In genomic region chr5:33434141-33434780, GRCm38 (mm10) we compare ENCODE assay signal across 9 mouse cellular contexts. TPM values are rescaled to one million over a fixed set of nuclear protein-coding genes. Genes with fewer than 3 reads are reported as not detected.
DNase-seq lines count a peak whose midpoint lies in the region; ATAC-seq and TF ChIP-seq lines count a peak whose summit lies in the region.
"Had no signal": no experiment of that assay in that cellular context is flagged by ENCODE, and none has a peak within 500 bp of the region (broad histone marks: within the 10 kb centered on the region; RNA-seq: fewer than 3 reads in every experiment).

No protein-coding gene starts in this region.

- peak overlapping the region; percentile 30 for H3K4me2 ChIP-seq in midbrain, embryonic 11.5 days

- in situ Hi-C loops in ES-E14 (cut with MboI; ENCODE audit: low sequenced_read_pairs in 2 of 2, unreplicated experiment in 2 of 2): loop anchor here in 1 of 2 experiments (10.0 to 25.0 kb wide), 2 partner anchors 291 to 1953 kb away; partner anchors contain the start of genes Fgfr3 and Hmx1

- H3K4me1 ChIP-seq in heart, adult 2 months (ENCODE audit: control insufficient read depth, insufficient read depth, low read length): no peaks in the 10 kb centered on the region; the same call in 1 of the 2 replicates
- H3K4me1 ChIP-seq in ES-E14 (ENCODE audit: control insufficient read depth in 2 of 2, insufficient read depth in 2 of 2, low read length in 2 of 2, poor library complexity in 1 of 2): peaks cover 0 to 7% of the 10 kb centered on the region in 2 experiments; a peak in 1 of 4 replicates
- H3K4me1 ChIP-seq in midbrain, embryonic 11.5 days (ENCODE audit: control insufficient read depth, insufficient read depth, low read length): peaks cover 26% of the 10 kb centered on the region

- H3K36me3 ChIP-seq in heart, adult 2 months (ENCODE audit: control insufficient read depth, insufficient read depth, low read length): no peaks in the 10 kb centered on the region
- H3K36me3 ChIP-seq in ES-E14 (ENCODE audit: control insufficient read depth, insufficient read depth, low read length, poor library complexity, severe bottlenecking): no peaks in the 10 kb centered on the region
- H3K36me3 ChIP-seq in midbrain, embryonic 11.5 days (ENCODE audit: control insufficient read depth, insufficient read depth, low read length): no peaks in the 10 kb centered on the region

- no peak overlapping the region for H3K9ac ChIP-seq in heart, adult 2 months (ENCODE audit: low read depth, low read length)
- no peak overlapping the region for H3K9ac ChIP-seq in ES-E14 (ENCODE audit: insufficient read depth, low read depth, low read length, poor library complexity, severe bottlenecking)
- no peak overlapping the region for H3K9ac ChIP-seq in midbrain, embryonic 11.5 days (ENCODE audit: low read length)

- TF ChIP-seq CTCF in heart, adult 2 months (IDR thresholded peaks at IDR 0.05): no peak

- peak; percentile 32 for ATAC-seq in granulocyte monocyte progenitor cell, adult 5-6 weeks (replicated peaks; ENCODE audit: poor library complexity, severe bottlenecking)
- 0 out of 2 replicates have a peak, but pooled peaks have one; percentile 7 for ATAC-seq in midbrain, embryonic 11.5 days (ENCODE audit: low FRiP score)

- H3K4me3 ChIP-seq in heart, adult 2 months: 0 out of 2 replicates have a peak overlapping the region, but pooled peaks have one; percentile 20
- peak overlapping the region; percentile 42 to 43; a peak in 3 of 4 replicates for H3K4me3 ChIP-seq in ES-E14 (ENCODE audit: insufficient read depth in 1 of 2, low read depth in 1 of 2, low read length in 2 of 2, poor library complexity in 1 of 2, severe bottlenecking in 1 of 2)
- peak overlapping the region; percentile 19; the same call in 1 of the 2 replicates for H3K4me3 ChIP-seq in midbrain, embryonic 11.5 days (ENCODE audit: low read depth, low read length)

- H3K79me2 ChIP-seq in heart, adult 2 months (replicated peaks; ENCODE audit: control insufficient read depth, insufficient read depth, low read length): no peaks in the 10 kb centered on the region

- no peaks in the 10 kb centered on the region for H3K9me3 ChIP-seq in ES-E14 (ENCODE audit: control insufficient read depth, insufficient read depth, low read depth, low read length)
- no peaks in the 10 kb centered on the region for H3K9me3 ChIP-seq in midbrain, embryonic 11.5 days (ENCODE audit: control insufficient read depth, low read length)

- peaks cover 49% of the 10 kb centered on the region for H3K27me3 ChIP-seq in heart, adult 2 months (ENCODE audit: control insufficient read depth, insufficient read depth, low read length)
- peaks cover 98% of the 10 kb centered on the region for H3K27me3 ChIP-seq in midbrain, embryonic 11.5 days (ENCODE audit: control insufficient read depth, insufficient read depth, low read length)

- WGBS in heart, adult 2 months: 1% methylated on average over 59 of the region's 60 CpGs
- WGBS in midbrain, embryonic 11.5 days: under 1% methylated on average over 59 of the region's 60 CpGs

- peak in 1 of 2 experiments; percentile 31 for DNase-seq in heart, adult 2 months
- no peak for DNase-seq in heart, postnatal 14 days
- no peak for DNase-seq in ES-E14 (ENCODE audit: low read depth, low spot score)
- peak; percentile 91 for DNase-seq in midbrain, embryonic 11.5 days (ENCODE audit: low spot score, missing footprints)
- DNase-seq in left cerebral cortex, postnatal 4 days: no peak
- no peak for DNase-seq in layer of hippocampus, postnatal 25 days (ENCODE audit: extremely low spot score in 1 of 2, low spot score in 1 of 2)
- DNase-seq in right cerebral cortex, postnatal 14 days: no peak

- no peak overlapping the region for H3K27ac ChIP-seq in heart, adult 2 months
- no peak overlapping the region for H3K27ac ChIP-seq in ES-E14 (ENCODE audit: insufficient read depth, low read depth, low read length, poor library complexity, severe bottlenecking)
- no peak overlapping the region for H3K27ac ChIP-seq in midbrain, embryonic 11.5 days (ENCODE audit: low read depth, low read length)

- TF ChIP-seq POLR2A in heart, adult 2 months (IDR thresholded peaks at IDR 0.05; ENCODE audit: insufficient read depth, low read depth, low read length): no peak

- intact Hi-C loops in heart, adult 2 months (cut with DNase I): no loop called here
- intact Hi-C loops in heart, postnatal 14 days (cut with DNase I): no loop called here
- intact Hi-C loops in left cerebral cortex, postnatal 4 days (cut with DNase I): no loop called here

- TF ChIP-seq EP300 in heart, adult 2 months (IDR thresholded peaks at IDR 0.05; ENCODE audit: insufficient read depth, low read depth, low read length): no peak

TF ChIP-seq in ES-E14, 5 proteins besides CTCF, POLR2A, EP300 and RAD21:
- TF ChIP-seq MAFK (IDR thresholded peaks at IDR 0.05; ENCODE audit: insufficient read depth, low read depth, low read length) (no peak), HCFC1 (IDR thresholded peaks at IDR 0.05; ENCODE audit: borderline replicate concordance, insufficient read depth, low read length) (no peak), ZNF384 (IDR thresholded peaks at IDR 0.05; ENCODE audit: low read depth, low read length) (no peak), ZC3H11A (IDR thresholded peaks at IDR 0.05; ENCODE audit: borderline replicate concordance, low read depth, low read length) (no peak), CHD2 (IDR thresholded peaks at IDR 0.05; ENCODE audit: low read depth, low read length) (no peak)
TF ChIP-seq in ES-E14: peak in this region for 0.

RNA-seq across cellular contexts. Expression of gene Nkx1-1, which starts 0.5 kb away (rescaled TPM):
- not detected for total RNA-seq in heart, adult 2 months (2021)
- polyA plus RNA-seq in heart, adult 2 months (2012; rRNA removed): not detected in 2 replicates
- not detected for total RNA-seq in heart, postnatal 14 days (2021)
- total RNA-seq in ES-E14 (2012; rRNA removed): 0.21 and 0.22 TPM in 2 replicates
- 0.60 TPM in 1 of 2 replicates, not detected in the other for total RNA-seq in granulocyte monocyte progenitor cell, adult 5-6 weeks (2014; fragmentation: Nextera tagmentation)
- not detected in 2 replicates for total RNA-seq in granulocyte monocyte progenitor cell, adult 5-6 weeks (2017)
- polyA plus RNA-seq in midbrain, embryonic 11.5 days (2014; fragmentation: Nextera tagmentation; extraction: Ambion mirVana): 0.40 and 0.48 TPM in 2 replicates
- total RNA-seq in left cerebral cortex, postnatal 4 days (2021): not detected
- total RNA-seq in layer of hippocampus, postnatal 25 days (2021): not detected
- total RNA-seq: left cerebral cortex, adult 18-20 months had no signal

RNA-seq across cellular contexts. Expression of gene Uvssa, which starts 55.9 kb away (rescaled TPM):
- 1 to 10 TPM; 3.3 to 3.4 TPM for total RNA-seq in heart, adult 2 months (2021)
- polyA plus RNA-seq in heart, adult 2 months (2012; rRNA removed): 2.8 and 5.0 TPM in 2 replicates
- total RNA-seq in heart, postnatal 14 days (2021): 1 to 10 TPM; 4.4 to 6.2 TPM
- total RNA-seq in ES-E14 (2012; rRNA removed): 4.7 TPM in 2 replicates
- total RNA-seq in granulocyte monocyte progenitor cell, adult 5-6 weeks (2014; fragmentation: Nextera tagmentation): 7.0 and 9.5 TPM in 2 replicates
- 5.8 and 6.6 TPM in 2 replicates for total RNA-seq in granulocyte monocyte progenitor cell, adult 5-6 weeks (2017)
- polyA plus RNA-seq in midbrain, embryonic 11.5 days (2014; fragmentation: Nextera tagmentation; extraction: Ambion mirVana): 5.8 and 6.1 TPM in 2 replicates
- total RNA-seq in left cerebral cortex, postnatal 4 days (2021): 10 to 100 TPM; 12.4 to 12.9 TPM
- 1 to 10 TPM; 5.2 to 7.8 TPM for total RNA-seq in layer of hippocampus, postnatal 25 days (2021)
